Mouse (Mus musculus) T-cell, adult 2 months (primary cell): ENCODE results near the gene Tnfaip3.
A peak's percentile ranks its signal among the peaks of the same experiment; 100 is the strongest.

Experiments
- DNase-seq: peaks from one replicate; pipeline ENCODE4 v3.0.0; 2022; ENCODE audit warnings: low spot score

Gene Tnfaip3

DNA sequence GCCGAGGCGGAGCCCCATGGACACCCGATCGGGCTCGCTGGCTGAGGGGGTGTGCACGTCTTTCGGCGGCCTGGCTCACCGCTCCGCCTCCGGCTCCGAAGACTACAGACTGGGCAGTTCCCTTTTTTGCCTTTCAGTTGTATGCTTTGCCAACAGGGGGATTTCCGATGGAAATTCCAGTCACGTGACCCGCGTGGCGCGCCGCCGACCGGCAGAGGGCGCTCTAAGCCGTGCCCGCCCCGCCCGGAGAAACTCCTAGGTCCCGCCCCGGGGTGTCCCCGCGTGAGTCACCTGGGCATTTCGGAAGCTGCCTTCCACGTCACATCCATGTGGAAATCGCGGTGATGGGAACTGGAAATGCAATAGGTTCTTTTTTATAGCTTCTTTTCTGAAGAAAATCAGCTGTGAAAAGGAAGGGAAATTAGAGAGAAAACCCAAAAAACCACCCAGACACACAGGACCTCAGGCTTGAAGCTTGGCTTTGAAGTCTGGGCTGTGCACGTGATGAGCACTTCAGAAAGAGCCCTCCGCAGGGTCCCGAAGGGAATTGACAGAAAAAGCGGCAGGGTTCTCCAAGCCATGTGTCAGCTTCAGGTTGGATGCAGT lies at the start of gene Tnfaip3:
TSS of gene Tnfaip3 (minus strand) at position 401 of the 606 bp plus-strand sequence.
- DNase-seq = peak; percentile 99

GRCm38 (mm10) chr10:19064651-19065601 lies 49.5 kb upstream of the Tnfaip3 start:
- DNase-seq = peak; percentile 45

DNA sequence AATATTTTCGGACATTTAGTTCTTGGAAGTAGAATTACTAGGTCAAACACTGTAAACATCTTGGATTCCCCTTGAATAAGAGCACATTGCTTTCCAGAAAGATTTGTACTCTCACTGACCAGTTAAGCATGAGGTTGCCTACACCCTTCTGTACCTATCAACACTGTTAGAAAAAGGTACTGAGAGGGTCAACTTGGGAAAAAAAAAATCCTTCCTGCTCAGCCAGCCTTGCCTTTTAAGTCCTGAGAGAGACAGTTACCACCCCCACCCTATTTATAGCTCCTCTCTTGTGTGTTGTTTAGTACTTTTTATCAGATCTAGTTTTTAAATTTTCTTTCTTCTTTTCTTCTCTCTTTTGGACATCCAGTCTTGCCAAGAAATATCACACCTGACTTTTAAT lies 48.2 kb upstream of the Tnfaip3 start:
- DNase-seq = no peak

DNA sequence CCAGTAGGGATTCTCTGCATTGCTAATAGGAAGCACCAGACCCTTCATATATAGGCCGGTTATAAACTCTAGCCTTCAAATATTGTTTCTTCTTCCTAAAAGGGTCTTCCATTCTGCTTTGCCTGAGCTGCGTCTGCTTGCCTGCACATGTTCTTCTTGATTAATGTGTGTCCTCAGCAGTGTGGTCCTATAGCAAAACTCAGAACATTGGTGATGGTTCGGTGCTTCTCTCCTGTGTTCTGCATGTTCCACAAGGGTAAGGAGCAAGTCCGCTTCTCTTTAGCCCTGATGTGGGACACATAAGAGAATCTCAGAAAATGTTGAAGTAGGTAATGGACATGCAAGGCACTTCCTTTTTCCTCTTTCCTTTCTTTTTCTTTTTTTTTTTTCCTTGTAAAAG lies 47.8 kb upstream of the Tnfaip3 start:
- DNase-seq = peak; percentile 22

GRCm38 (mm10) chr10:19062098-19062905 lies 46.8 kb upstream of the Tnfaip3 start:
- DNase-seq = peak; percentile 97

DNA sequence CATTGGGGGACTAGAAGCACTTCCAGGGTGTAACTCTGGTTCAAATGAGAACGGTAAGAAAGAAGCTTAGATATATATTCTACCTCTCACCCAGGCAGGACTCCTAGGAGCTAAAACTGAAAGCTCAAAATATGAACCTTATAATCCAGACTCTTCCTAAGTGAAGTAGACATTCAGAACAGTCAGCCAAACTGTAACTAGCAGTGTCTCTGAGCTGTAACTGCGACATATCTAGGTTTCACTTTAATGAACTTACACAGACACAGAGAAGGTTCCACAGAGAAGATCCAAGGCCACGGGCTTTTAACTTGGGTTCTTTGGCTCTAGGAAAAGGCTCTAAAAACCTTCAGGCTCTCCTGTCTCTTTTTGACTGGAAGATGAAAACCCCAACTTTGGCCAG lies 45.7 kb upstream of the Tnfaip3 start:
- no peak for DNase-seq

DNA sequence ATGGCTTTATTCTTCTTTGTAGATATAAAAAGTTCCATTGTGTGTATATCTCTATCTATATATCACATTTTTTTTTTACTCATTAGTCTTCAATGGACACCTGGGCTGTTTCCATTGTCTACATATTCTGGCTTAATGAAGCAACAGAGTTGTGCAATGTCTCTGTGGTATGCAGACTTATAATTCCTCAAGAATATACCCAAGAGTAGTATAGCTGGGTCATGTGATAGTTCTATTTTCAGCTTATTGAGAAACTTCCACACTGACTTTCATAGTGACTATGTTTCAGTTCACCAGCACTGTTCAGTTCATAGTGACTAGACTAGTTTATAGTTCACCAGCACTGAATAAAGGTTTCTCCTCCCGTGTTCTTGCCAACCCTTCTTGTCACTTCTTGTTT lies 38.1 kb upstream of the Tnfaip3 start:
- DNase-seq = no peak

DNA sequence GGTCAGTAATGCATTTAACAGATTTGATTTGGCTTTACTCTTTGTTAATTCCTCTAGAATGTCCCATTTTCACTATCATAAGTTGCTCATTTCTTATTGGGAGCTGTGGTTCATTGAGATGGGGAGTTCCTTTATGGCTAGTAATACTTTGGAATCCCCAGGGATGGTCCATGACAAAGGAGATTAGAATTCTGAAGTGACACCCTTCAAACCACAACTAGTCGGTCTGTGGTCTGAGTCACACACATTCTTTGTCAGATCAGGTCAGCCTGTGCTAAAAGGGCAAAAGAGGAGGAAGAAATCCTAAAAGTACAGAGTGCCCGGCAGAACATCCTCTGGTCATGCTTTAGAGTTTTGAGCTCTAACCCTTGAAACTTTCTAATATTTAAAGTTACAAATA lies 30.5 kb upstream of the Tnfaip3 start:
- no peak for DNase-seq

DNA sequence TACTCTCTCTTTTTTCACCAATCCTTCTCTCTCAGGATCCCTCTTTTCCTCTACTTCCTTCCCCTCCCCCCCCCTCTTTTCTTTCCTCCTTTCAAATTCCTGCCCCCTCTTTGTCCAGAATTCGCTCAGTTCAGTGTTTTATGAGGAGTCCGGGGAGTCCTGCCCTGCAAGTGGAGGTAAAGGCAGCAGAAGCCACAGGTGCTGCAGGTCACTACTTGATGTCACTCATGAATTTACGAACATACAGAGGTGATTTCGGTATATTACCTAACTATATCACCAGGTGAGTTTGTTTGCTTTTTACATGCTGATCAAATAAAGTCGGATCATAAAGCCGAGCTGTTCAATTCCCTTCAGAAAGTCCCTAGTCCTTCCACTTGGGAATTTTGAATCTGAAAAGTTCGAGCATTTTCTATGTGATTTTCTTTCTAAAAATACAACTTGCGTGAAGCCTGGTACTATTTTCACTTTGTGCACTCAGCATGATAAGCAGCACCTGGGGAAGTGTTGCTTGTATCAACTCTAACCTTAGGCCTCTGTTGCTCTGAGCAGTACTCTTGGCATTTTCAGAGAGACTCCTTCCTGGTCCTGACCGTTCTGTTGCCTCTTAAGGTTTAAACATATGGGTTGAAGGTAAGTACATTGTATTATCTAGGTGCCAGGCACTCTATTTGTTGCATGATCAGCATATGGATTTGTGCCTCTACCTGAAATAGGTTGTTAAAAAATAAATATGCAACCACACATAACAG lies 29.5 kb upstream of the Tnfaip3 start:
- no peak for DNase-seq

GRCm38 (mm10) chr10:19043529-19044262 lies 28.2 kb upstream of the Tnfaip3 start:
- DNase-seq = peak; percentile 76

DNA sequence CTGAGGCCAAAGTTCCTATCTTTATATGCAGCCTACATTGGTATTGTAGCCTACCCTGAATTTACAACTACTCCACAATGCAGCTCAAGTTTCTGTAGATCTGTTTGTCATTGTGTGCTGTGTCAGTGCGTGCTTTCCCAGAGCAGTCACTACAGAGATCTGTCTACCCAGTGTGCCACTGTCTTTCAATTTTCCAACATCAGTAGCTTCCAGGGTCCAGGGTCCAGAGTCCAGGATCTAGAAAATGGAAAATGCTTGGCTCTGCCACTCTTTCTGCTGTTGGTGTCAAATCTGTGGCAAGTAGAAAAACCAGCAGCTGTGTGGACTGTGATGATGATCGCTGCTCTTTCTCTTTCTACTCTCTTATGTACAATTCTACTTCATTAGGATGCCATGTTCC lies 24.7 kb upstream of the Tnfaip3 start:
- DNase-seq = no peak

DNA sequence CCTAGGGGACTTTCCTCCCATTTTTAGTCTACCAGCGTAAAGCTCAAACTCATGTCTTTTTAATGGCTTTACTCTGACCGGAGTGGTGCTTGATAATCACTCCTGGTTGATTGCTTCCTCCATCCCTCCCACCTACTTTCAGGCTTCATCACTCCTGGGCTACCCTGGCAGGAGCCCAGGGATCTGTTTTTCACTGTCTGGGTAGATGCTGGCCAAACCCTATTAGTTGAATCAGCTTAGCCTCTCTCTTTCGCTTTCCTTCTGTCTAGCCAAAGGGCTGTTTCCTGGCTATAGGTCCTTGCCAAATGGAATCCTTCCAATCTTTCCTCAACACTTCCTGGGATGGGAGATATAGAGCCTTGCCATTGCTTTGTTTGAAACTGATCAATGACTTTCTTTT lies 19.3 kb upstream of the Tnfaip3 start:
- DNase-seq = no peak

DNA sequence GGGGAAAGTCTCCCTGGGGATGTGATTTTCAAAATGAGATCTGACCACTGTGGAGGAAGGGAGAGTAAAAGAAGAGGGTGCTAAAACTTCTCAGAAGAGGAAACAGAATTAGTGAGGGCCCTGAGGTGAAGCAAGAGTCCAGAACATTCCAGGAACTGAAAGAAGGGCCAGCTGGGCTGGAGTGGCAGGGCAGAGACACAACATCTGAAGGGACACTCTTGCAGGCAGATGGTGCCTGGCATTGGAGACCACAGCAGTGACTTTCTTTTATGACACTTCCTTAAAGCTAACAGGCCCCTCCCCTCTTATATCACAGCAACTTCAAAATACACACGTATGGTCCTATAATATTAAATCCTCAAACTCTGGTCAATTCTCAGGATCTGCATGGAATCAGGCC lies 18.2 kb upstream of the Tnfaip3 start:
- DNase-seq = no peak

GRCm38 (mm10) chr10:19031875-19032274 lies 16.4 kb upstream of the Tnfaip3 start:
- no peak for DNase-seq

DNA sequence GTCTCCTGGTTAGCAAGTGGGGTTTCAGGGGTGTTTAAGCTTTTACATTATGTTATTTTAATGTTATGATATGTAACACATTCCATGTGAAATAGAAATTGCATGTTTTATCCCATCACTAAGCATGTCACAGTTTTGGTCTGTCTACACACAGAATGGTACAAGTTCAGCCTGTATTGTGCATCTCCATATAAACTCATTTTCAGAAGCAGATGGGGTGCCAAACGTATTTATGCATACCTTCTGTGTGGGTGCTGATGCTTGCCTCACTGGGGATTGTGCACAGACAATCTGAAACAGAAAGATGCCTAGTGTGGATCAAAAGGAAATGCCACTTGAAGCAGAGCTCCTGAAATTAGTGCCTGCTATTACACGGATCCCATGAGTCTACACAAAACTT lies 15.2 kb upstream of the Tnfaip3 start:
- DNase-seq = no peak

- DNase-seq = no peak
Measured at GRCm38 (mm10) chr10:19026710-19027109, 11.3 kb upstream of the Tnfaip3 start.

DNA sequence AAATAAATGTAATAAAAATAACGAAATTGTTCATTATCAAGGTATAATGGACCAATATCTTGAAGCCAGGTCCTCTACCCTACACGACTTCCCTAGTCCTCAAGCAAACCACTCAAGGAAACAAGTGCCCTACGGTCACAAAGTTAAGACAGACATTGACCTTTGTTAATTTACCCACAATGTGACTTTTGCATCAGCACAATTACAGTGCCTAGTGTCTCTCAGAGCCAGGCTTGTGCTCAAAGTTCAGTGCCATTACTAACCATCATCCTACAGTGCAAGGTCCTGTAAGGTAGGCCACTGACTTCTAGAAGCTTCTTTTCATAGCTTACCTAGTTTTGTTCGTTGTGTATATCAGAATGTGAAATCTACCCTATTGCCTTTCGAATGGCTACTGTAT lies 8.9 kb upstream of the Tnfaip3 start:
- DNase-seq = no peak

- no peak for DNase-seq
Measured at GRCm38 (mm10) chr10:19023622-19024326, 8.3 kb upstream of the Tnfaip3 start.

DNA sequence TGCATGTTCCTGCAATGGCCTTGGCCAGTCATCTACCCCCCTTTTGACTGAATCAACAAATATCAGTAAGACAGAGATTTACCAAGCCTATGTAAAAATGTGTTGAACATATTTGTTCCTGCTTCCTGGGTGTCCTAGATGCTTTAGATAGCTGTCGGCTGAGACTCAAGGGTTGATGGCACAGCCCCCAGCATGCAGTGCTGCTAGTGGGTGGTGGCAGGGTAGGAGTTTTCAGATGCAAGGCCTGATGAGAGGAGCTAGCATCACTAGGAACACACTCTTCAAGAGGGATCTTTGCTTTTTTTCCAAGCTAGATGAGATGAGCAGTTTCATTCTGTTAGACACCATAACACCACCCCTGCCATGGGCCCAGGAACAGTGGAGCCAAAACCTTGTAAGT lies 6.8 kb upstream of the Tnfaip3 start:
- DNase-seq = no peak

GRCm38 (mm10) chr10:19016823-19017471 lies 1.5 kb upstream of the Tnfaip3 start:
- DNase-seq = no peak
